Mouse (Mus musculus) megakaryocyte, embryonic 14.5 days (primary cell): ENCODE results near the gene Cltb.

Source experiments
- FLI1 ChIP-seq: IDR thresholded peaks from 2 replicates; pipeline ENCODE4 v1.6.1; 2012; ENCODE audit warnings: low read length, inconsistent platforms, mixed read lengths
- GATA1 ChIP-seq: IDR thresholded peaks from 3 replicates; pipeline ENCODE4 v1.6.1; 2012; ENCODE audit warnings: mixed read lengths, low read length, inconsistent platforms, borderline replicate concordance

DNA sequence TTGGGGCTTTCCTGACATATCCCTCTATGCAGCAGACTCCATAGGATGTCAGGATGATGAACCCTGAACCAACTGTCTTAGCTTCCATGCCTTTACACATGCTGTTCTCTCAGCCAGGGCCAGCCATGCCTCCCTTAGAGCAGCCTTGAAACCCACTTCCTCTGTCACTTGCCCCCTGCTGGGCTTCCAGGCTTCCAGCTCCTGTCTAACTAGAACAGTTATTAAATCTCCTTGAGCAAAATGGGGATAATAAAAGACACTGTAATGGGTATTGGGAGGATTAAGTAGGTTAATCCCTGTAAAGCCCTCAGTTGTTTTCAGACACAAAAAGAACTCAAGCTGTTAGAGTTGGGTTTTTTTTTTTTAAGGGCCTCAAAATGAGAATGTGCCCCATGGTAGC lies 7.6 kb downstream of the Cltb start:
- TF ChIP-seq GATA1: no peak
- no peak for TF ChIP-seq FLI1
